Comparison of ENCODE assay signal across 11 mouse cellular contexts in the genomic region with DNA sequence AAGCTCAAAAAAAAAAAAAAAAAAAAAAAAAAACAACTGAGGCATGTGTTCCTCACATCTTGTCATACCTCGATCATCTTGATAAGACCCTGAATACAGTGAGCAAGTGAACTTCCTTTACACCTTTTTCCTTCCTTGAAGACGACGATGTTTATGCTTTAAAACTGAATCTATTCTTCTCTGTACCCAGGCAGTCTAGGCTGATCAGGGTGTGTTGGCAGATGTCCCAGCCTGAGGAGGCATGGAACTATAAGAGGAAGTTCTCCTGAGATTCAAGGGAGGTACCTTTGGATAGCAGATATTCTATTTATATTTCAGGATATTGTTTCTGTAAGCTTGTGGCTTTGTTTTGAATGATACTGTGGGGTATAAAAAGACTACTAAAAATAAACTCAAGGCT. TPM values are rescaled to one million over a fixed set of nuclear protein-coding genes. Genes with fewer than 3 reads are reported as not detected.
DNase-seq lines count a peak whose midpoint lies in the region; ATAC-seq lines count a peak whose summit lies in the region.
"Had no signal": no experiment of that assay in that cellular context is flagged by ENCODE, and none has a peak within 500 bp of the region (broad histone marks: within the 10 kb centered on the region; RNA-seq: fewer than 3 reads in every experiment).

No protein-coding gene starts in this region.

- H3K4me2 ChIP-seq in intestine, embryonic 15.5 days (replicated peaks) = no peak overlapping the region
- H3K4me2 ChIP-seq: limb, embryonic 12.5 days; midbrain, embryonic 12.5 days had no signal

- no peak overlapping the region for H3K9ac ChIP-seq in intestine, embryonic 15.5 days
- H3K9ac ChIP-seq: limb, embryonic 12.5 days; midbrain, embryonic 12.5 days had no signal

- no peaks in the 10 kb centered on the region for H3K27me3 ChIP-seq in intestine, embryonic 15.5 days (replicated peaks)
- H3K27me3 ChIP-seq: limb, embryonic 12.5 days; midbrain, embryonic 12.5 days had no signal

- no peak overlapping the region for H3K27ac ChIP-seq in intestine, embryonic 15.5 days
- H3K27ac ChIP-seq: limb, embryonic 12.5 days; midbrain, embryonic 12.5 days had no signal

- 59% methylated on average over 3 of the region's 3 CpGs for WGBS in intestine, embryonic 15.5 days

- no peaks in the 10 kb centered on the region for H3K9me3 ChIP-seq in intestine, embryonic 15.5 days

- ATAC-seq in intestine, embryonic 15.5 days = peak; percentile 50; the same call in 1 of the 2 replicates
- no peak for ATAC-seq in activated CD4-positive, CD25-positive, alpha-beta regulatory T cell, adult 4 months

- H3K4me1 ChIP-seq in intestine, embryonic 15.5 days (replicated peaks) = no peaks in the 10 kb centered on the region
- H3K4me1 ChIP-seq: limb, embryonic 12.5 days; midbrain, embryonic 12.5 days had no signal

- peak; percentile 12 to 24 for DNase-seq in cerebellum, postnatal 10 days
- DNase-seq in cerebellum, adult 11-12 months = no peak
- peak; percentile 34 to 39 for DNase-seq in left cerebral cortex, postnatal 25 days (ENCODE audit: low spot score in 2 of 2)
- no peak for DNase-seq in left cerebral cortex, adult 8-10 months (ENCODE audit: low spot score in 2 of 2)
- peak; percentile 70 to 82 for DNase-seq in lung, postnatal 4 days
- DNase-seq in embryo, embryonic 9.5 days (ENCODE audit: extremely low spot score) = no peak

- peaks cover 8% of the 10 kb centered on the region for H3K36me3 ChIP-seq in intestine, embryonic 15.5 days

- intact Hi-C loops in left cerebral cortex, postnatal 25 days (cut with DNase I) = no loop called here

- no peak overlapping the region for H3K4me3 ChIP-seq in intestine, embryonic 15.5 days (replicated peaks)
- H3K4me3 ChIP-seq: limb, embryonic 12.5 days; midbrain, embryonic 12.5 days had no signal

RNA-seq across cellular contexts. Expression of a gene that starts 1.4 kb away (rescaled TPM):
- 10 to 100 TPM; 83.5 to 95.9 TPM for total RNA-seq in left cerebral cortex, postnatal 25 days (2021)
- 100 to 1,000 TPM in 2 of 4 experiments, 10 to 100 TPM in 2; 94.9 to 111 (median 99.1) TPM for total RNA-seq in left cerebral cortex, adult 8-10 months (2022)
- 135 and 148 TPM in 2 replicates for polyA plus RNA-seq in intestine, embryonic 15.5 days (2015; fragmentation: Nextera tagmentation; extraction: Ambion mirVana)
- 10 to 100 TPM; 11.5 to 12.8 TPM for polyA plus RNA-seq in activated CD4-positive, CD25-positive, alpha-beta regulatory T cell, adult 4 months (2017; shearing (Covaris generic))

RNA-seq across cellular contexts. Expression of a gene that starts 15.5 kb away (rescaled TPM):
- not detected for total RNA-seq in left cerebral cortex, postnatal 25 days (2021)
- total RNA-seq in left cerebral cortex, adult 8-10 months (2022) = not detected
- not detected in 2 replicates for polyA plus RNA-seq in intestine, embryonic 15.5 days (2015; fragmentation: Nextera tagmentation; extraction: Ambion mirVana)
- polyA plus RNA-seq in activated CD4-positive, CD25-positive, alpha-beta regulatory T cell, adult 4 months (2017; shearing (Covaris generic)) = not detected
- total RNA-seq: gastrocnemius, postnatal 36 days had no signal
- polyA plus RNA-seq: limb, embryonic 12.5 days; midbrain, embryonic 12.5 days had no signal

Comparison
In these comparisons a context has a peak if more than half of its experiments do, and no peak if none do; other contexts are left out.
1. DNase-seq: peak in cerebellum, postnatal 10 days (2 of 2), left cerebral cortex, postnatal 25 days (2 of 2) and lung, postnatal 4 days (2 of 2); none in cerebellum, adult 11-12 months (single experiment), left cerebral cortex, adult 8-10 months (0 of 2) and embryo, embryonic 9.5 days (single experiment).